Mouse (Mus musculus) frontal cortex, postnatal 10 days (tissue): Measurements from ENCODE around the gene Natd1.

ENCODE experiments used
- DNase-seq, 2 experiments: peaks; one replicate each; pipeline ENCODE4 v3.0.0; 2022; ENCODE audit warnings: low spot score in 2 of 2, mixed read lengths in 1 of 2

The Natd1 gene

GRCm38 (mm10) chr11:60931869-60932481 lies 17.4 kb upstream of the Natd1 start, which contains the start of gene Map2k3:
Gene Map2k3 (plus strand): TSS chr11:60932033.
- DNase-seq = peak; percentile 90 to 94

GRCm38 (mm10) chr11:60931282-60931868 lies 16.8 kb upstream of the Natd1 start:
- no peak for DNase-seq

DNA sequence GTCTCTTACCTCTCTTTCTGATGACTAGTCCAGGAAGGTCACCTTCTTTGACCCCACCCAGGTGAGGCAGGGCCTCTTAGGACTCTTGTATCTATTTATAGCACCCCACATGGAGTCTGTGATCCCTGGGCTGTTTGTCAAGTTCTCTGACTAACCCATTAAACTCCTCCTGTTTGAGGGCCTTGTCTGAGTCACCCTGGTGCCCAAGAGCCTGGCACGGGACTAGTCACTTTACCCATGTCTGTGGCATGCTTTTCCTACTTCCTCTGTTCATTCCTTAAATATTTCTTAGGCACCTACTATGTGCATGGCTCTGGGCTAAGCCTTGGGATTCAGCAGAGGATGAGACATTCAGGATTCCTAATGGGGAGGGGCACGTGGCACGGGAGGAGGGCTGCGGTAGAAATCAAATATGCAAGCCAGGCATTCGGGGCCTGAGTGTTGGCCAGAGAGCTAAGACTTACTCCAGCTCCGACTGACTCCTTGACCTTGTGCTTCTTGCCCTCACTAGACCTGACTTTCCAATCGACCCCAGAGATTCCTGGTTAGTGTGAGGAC lies 16.3 kb upstream of the Natd1 start:
- DNase-seq = no peak

- DNase-seq = peak; percentile 73 to 85
Observed at GRCm38 (mm10) chr11:60927264-60927663, 12.7 kb upstream of the Natd1 start.

DNA sequence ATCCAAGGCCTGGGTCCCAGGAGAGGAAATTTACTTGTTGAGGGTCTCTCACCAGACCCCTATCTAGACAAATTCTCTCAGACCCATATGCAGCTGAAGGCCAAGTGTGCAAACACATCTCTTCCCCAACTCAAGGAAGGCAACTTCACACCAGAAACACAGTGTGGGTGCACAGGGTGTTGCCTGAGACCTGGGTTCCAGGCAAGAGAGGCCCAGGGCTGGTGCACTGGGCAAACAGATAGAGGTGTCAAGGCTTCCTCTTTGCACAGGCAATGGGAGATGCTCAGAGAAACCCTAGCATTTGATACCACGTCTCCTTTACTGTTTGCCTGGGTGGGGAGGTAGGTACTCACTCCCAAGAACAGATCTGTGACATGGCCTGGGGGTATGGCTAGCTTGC lies 10.4 kb upstream of the Natd1 start:
- DNase-seq = no peak

- no peak for DNase-seq
Observed at GRCm38 (mm10) chr11:60924498-60924897, 9.9 kb upstream of the Natd1 start.

DNA sequence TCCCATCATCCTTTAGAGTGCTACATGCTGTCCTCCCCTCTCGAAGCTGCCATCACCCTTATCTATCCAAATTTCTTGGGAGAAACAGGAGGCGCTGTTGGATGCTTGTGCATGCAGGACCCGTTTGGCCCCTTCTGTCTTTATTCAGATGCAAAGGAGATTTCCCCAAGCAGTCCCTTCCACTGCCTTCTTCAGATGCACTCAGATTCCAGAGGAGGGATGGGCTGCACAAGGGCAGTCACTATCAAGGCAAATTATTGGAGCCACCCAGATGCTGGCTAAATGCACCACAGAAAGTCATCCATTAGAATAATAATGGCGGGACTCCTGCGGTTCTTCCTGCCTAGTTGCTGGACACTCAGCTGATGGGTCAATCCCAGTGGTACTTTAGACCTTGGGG lies 8.4 kb upstream of the Natd1 start:
- DNase-seq = no peak

DNA sequence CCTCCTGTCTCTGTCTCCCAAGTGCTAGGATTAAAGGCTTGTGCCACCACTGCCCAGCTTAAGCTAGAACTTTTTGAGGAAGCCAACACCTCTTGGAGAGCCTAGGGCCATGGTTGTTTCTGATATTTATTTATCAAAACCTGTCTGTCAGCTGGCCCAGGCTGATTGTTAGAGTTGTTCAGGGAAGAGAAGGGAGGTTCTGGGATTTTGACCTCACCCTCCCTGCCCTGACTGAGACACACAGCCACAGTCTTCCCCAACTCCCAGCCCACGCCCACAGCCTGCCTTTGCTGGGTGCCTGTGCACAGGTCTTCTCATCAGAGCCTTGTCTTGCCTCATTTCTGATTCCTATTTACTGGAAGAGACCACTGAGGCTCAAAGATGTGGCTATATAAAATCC lies 7.6 kb upstream of the Natd1 start:
- DNase-seq = no peak

GRCm38 (mm10) chr11:60920021-60920420 lies 5.5 kb upstream of the Natd1 start:
- DNase-seq = no peak

DNA sequence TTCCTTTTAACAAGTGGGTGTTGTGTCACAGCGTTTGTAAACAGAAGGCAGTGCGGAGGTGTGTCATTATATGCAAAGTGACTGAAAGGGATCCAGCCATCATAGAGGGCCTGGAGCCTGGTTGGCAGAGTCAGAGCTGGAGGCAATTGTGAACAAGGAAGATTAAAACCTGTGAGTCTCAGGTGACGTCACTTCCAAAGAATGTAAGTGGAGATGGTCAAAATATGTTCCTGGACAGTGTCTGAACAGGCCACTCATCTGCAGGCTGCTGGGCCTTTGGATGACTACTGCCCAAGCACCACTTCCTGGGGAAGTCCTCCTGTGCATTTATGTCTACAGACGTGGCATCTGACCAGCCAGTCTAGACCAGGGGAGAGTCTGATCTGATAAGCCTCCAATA lies 651 bp upstream of the Natd1 start:
- DNase-seq = no peak

DNA sequence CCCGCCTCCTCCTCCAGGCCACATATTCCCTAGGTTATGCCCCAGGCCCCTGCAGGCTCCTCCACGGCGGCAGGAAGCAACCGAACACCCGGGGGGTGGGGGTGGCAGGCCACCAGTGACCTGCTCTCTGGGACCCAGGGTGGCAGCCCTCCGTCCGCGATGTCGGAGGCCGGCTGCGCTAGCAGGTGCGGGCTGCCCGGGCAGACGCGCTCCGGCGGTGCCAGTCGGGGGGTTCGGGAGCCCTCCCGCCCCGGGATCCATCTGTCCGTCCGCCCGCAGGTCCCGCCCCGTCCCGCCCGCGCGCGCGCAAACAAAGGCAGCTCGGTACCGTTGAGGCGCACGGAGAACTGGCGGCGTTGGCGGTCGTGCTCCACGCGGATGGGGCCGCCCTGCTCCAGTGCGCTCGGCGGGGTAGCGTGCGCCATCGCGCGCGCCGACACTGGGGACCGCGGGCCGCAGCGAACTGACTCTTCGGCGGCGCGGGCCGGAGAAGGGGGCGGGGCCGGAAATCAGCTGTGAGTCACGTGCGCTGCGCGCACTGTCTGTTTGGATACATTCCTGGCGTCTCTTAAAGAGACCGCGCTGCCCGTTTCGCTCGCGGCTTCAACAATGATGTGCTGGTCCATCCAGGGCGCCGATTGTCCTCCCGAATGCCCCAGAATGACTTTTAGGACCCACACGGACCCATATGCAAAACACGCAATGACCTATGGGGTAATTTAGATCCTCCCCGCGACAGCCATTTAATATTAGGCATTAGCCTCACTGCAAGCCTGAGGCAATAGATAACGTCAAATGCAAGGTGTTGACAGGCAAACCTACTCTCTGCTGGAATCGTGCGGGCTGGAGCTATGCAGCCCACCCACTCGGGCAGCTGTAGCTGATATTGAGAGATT lies 1.0 kb downstream of the Natd1 start:
- peak; percentile 79 to 89 for DNase-seq

- DNase-seq = no peak
Observed at GRCm38 (mm10) chr11:60912525-60912973, 2.0 kb downstream of the Natd1 start.

DNA sequence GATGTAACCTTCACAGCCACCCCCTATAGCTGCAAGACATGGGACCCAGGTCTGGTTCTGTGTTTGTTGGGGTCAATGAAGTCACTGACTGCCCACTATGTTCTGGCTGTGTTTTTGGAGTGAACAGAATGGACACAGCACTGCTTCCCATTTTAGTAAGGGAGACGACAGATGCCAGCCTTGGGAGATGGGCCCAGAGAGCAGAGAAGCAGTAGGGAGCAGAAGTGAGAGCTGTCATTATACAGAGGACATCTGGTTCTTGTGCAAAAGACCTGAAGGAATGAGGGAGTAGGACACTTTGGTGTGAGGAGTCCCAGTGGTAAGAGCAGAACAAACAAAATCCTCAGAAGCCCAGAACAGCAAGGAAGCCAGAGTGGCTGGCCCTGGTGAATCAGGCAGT lies 4.9 kb downstream of the Natd1 start:
- DNase-seq = no peak

- no peak for DNase-seq
Observed at GRCm38 (mm10) chr11:60908073-60908472, 6.5 kb downstream of the Natd1 start.

DNA sequence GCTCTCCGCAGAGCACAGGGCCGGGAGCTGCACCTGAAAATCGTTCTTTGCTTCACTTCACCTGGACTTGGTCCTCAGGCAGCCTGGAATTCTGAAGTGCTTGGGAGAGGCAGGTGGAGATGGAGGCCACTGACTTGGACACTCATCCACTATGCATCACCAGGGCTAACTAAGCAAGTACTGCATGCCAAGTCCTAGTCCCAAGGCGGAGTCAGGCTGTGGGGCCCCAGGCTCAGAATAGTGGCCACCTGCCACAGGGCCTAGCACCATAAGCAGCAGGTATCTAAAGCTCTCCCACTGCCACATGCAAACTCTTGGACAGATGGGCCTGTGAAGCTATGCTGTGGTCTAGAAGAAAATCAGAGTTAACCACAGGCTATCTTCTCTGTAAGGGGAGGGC lies 8.1 kb downstream of the Natd1 start:
- no peak for DNase-seq

GRCm38 (mm10) chr11:60905407-60906120 lies 9.0 kb downstream of the Natd1 start:
- no peak for DNase-seq

- no peak for DNase-seq
Observed at GRCm38 (mm10) chr11:60903661-60904061, 10.9 kb downstream of the Natd1 start.

GRCm38 (mm10) chr11:60902486-60902885 lies 12.1 kb downstream of the Natd1 start:
- no peak for DNase-seq

- no peak for DNase-seq
Observed at GRCm38 (mm10) chr11:60902001-60902400, 12.5 kb downstream of the Natd1 start.

- DNase-seq = no peak
Observed at GRCm38 (mm10) chr11:60895915-60896314, 18.6 kb downstream of the Natd1 start.

DNA sequence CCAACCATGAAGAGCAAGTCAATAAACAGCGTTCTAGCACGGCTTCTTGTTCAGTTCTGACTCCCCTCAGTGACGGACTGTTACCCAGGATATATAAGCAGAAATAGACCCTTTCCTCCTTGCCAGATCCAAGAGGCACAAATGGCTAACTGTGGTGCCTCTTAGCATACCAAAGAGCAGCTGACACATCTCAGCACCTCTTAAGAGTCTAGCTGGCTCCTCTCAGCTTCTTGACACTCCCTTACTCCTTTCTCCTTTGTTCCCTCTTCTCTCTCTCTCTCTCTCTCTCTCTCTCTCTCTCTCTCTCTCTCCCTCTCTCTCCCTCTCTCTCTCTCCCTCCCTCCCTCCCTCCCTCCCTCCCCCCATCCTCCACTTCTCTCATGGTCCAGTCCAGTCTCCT lies 23.8 kb downstream of the Natd1 start:
- no peak for DNase-seq

DNA sequence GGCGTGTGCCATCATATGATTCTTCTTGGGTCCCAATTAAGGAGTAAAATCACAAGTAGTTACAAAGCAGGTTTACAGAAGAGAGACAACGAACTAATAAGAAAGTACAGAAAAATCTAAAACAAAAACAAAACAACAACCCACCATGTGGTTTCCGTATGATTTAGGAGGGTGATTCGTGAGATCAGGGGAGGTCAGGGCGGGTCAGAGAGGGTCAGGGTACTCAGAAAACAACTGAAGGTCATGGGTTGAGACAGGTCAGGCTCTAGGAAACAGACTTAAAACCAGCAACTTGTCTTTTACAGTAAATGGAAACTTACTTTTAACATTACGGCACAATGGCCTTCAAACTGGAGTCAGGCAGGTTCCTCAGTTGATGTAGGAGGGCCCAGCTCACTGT lies 24.3 kb downstream of the Natd1 start:
- DNase-seq = no peak
